Mouse (Mus musculus): ENCODE measurements at regions not wholly inside any gene's neighbourhood (a gene's known extent, or its start where the extent isn't known, plus 50 kb on each side); places are given as distances from the start of the nearest gene placed in this dataset.

DNA sequence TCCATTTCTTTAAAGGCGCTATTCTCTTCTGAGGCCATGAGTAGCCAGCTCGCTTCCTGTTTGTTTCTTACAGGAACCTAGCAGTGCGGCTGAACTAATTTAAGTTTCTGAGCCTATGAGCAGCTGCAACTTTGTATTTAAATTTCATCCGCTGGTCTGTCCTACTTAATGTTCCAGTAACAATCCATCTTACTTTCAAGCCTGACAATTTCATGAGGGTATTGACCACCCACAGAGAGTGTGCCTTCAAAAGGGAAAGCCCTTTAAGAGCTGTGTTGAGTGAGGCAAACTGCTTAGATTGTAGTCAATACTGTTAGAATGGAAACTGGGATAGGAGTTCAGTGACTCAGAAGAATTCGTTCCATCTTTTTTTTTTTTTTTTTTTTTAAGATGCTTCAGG, 225.7 kb upstream of the Tenm3 start:
- TF ChIP-seq POLR2A (IDR thresholded peaks at IDR 0.05; ENCODE audit: low read depth, low read length) = no peak
- no peak for TF ChIP-seq CTCF (IDR thresholded peaks at IDR 0.05; ENCODE audit: borderline replicate concordance, insufficient read depth, low read length)
